ENCODE assay signal across 10 mouse cellular contexts in genomic region chr13:40605686-40606404, GRCm38 (mm10).
DNase-seq lines count a peak whose midpoint lies in the region; ATAC-seq and TF ChIP-seq lines count a peak whose summit lies in the region.
"Had no signal": no experiment of that assay in that cellular context is flagged by ENCODE, and none has a peak within 500 bp of the region (broad histone marks: within the 10 kb centered on the region; RNA-seq: fewer than 3 reads in every experiment).

No protein-coding gene starts in this region.

- intact Hi-C loops in gastrocnemius, adult 2 months (cut with DNase I), result no loop called here

- no peak for DNase-seq in gastrocnemius, adult 2 months
- DNase-seq in gastrocnemius, postnatal 10 days, result no peak
- DNase-seq in right cerebral cortex, adult 2 months (ENCODE audit: low spot score in 2 of 2), result peak; percentile 2 to 3
- DNase-seq in right cerebral cortex, postnatal 10 days (ENCODE audit: low spot score in 2 of 2), result no peak
- DNase-seq in stomach, postnatal 0 days (ENCODE audit: low spot score), result no peak
- DNase-seq in MN1 (ENCODE audit: low spot score), result no peak
- no peak for DNase-seq in layer of hippocampus, postnatal 25 days (ENCODE audit: extremely low spot score in 1 of 2, low spot score in 1 of 2)
- DNase-seq: B cell, adult 2 months; lung, postnatal 14 days had no signal

- ATAC-seq in intestine, embryonic 16.5 days, result no peak
- no peak for ATAC-seq in stomach, postnatal 0 days (ENCODE audit: low FRiP score, low TSS enrichment)

- H3K36me3 ChIP-seq in intestine, embryonic 16.5 days (ENCODE audit: control insufficient read depth, insufficient read depth, low read length), result no peaks in the 10 kb centered on the region
- no peaks in the 10 kb centered on the region for H3K36me3 ChIP-seq in stomach, postnatal 0 days (ENCODE audit: control insufficient read depth, insufficient read depth, low read length)

- no peaks in the 10 kb centered on the region for H3K4me1 ChIP-seq in intestine, embryonic 16.5 days (ENCODE audit: control insufficient read depth, insufficient read depth, low read length)
- H3K4me1 ChIP-seq in stomach, postnatal 0 days (replicated peaks; ENCODE audit: control insufficient read depth, insufficient read depth), result no peaks in the 10 kb centered on the region

- peak overlapping the region; percentile 34 for H3K4me3 ChIP-seq in gastrocnemius, adult 2 months
- no peak overlapping the region for H3K4me3 ChIP-seq in intestine, embryonic 16.5 days (ENCODE audit: low read length)
- H3K4me3 ChIP-seq in stomach, postnatal 0 days (ENCODE audit: low read depth, low read length), result 0 out of 2 replicates have a peak overlapping the region, but pooled peaks have one; percentile 13

- no peaks in the 10 kb centered on the region for H3K9me3 ChIP-seq in intestine, embryonic 16.5 days (ENCODE audit: control insufficient read depth, low read length)
- no peaks in the 10 kb centered on the region for H3K9me3 ChIP-seq in stomach, postnatal 0 days (ENCODE audit: control insufficient read depth, low read length)

- H3K27me3 ChIP-seq in intestine, embryonic 16.5 days (replicated peaks; ENCODE audit: control insufficient read depth, insufficient read depth, low read length), result no peaks in the 10 kb centered on the region
- no peaks in the 10 kb centered on the region for H3K27me3 ChIP-seq in stomach, postnatal 0 days (ENCODE audit: control insufficient read depth, insufficient read depth, low read length)

- TF ChIP-seq EP300 in stomach, postnatal 0 days (optimal IDR thresholded peaks at IDR 0.05), result no peak

- 57% methylated on average over 16 of the region's 16 CpGs for WGBS in intestine, embryonic 16.5 days
- WGBS in stomach, postnatal 0 days, result 54% methylated on average over 16 of the region's 16 CpGs

- no peak overlapping the region for H3K9ac ChIP-seq in intestine, embryonic 16.5 days (ENCODE audit: low read depth, low read length)
- peak overlapping the region; percentile 47 for H3K9ac ChIP-seq in stomach, postnatal 0 days (ENCODE audit: low read length)

- TF ChIP-seq CTCF in gastrocnemius, adult 2 months (IDR thresholded peaks at IDR 0.05), result no peak
- no peak for TF ChIP-seq CTCF in stomach, postnatal 0 days (IDR thresholded peaks at IDR 0.05; ENCODE audit: low read depth)

- H3K27ac ChIP-seq in gastrocnemius, adult 2 months, result no peak overlapping the region
- no peak overlapping the region for H3K27ac ChIP-seq in intestine, embryonic 16.5 days (ENCODE audit: low read length)
- H3K27ac ChIP-seq in stomach, postnatal 0 days (replicated peaks), result no peak overlapping the region

- peak overlapping the region; percentile 47; the same call in 1 of the 2 replicates for H3K4me2 ChIP-seq in intestine, embryonic 16.5 days (ENCODE audit: low read depth, low read length)
- peak overlapping the region; percentile 44 for H3K4me2 ChIP-seq in stomach, postnatal 0 days (replicated peaks; ENCODE audit: low read depth)

Comparison
In these comparisons a context has a peak if more than half of its experiments do, and no peak if none do; other contexts are left out.
1. DNase-seq: peak in right cerebral cortex, adult 2 months (2 of 2); none in gastrocnemius, adult 2 months (single experiment), gastrocnemius, postnatal 10 days (single experiment), right cerebral cortex, postnatal 10 days (0 of 2), stomach, postnatal 0 days (single experiment), MN1 (single experiment) and layer of hippocampus, postnatal 25 days (0 of 2).